Mouse (Mus musculus) T-helper 17 cell (primary cell): ENCODE measurements around the gene Cit.

ENCODE experiments used
- in situ Hi-C, 2 experiments: fragments of 300-600 bp; cut with MboI, MseI; formaldehyde crosslinking; loops; 1 replicate in 1 of 2; 2 replicates in 1 of 2; pipeline ENCODE4 v1.15.1; 2025; ENCODE audit warnings: high pct_unique_total_duplicates in 2 of 2

The Cit gene

DNA sequence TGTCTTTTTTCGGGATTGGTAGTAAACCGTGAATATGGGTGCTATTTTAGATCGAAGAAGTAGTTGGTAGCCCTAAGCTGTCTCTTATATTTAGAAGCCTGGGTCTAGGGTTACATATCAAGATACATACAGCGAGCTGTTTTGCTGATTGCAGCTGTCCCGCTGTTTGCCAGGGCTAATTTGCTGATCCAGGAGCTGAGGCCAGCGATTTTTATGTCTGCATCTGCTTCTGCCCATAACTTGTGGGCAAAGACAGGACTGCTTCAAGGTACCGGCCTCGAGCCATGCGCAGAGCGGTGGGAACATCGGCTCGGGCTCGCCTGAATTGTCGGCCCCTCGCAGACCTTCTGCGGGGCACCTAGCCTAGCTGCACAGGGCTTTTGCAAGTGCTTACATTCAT, 191.4 kb downstream of the Cit start:
- in situ Hi-C loops = loop anchor here in 1 of 2 experiments (10.0 kb wide), 1 partner anchor 178 kb away; no protein-coding TSS in a partner anchor

DNA sequence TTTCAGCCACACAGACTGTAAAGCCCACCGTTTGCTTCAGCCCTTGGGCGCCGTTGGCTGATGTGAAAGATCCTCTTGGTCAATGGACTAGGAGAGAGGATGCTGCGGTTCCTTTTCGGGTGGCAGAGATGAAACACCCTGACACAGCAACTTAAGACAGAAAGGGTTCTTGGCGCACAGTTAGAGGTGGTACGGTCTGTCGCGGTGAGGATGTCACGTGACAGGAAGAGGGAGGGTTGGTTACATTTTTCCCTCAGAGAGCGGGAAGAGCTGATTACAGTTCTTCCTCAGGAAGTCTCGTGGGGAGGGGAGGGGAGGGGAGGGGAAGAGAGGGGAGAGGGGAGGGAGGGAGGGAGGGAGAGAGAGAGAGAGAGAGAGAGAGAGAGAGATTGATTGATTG, 192.7 kb downstream of the Cit start:
- in situ Hi-C loops = loop anchor here in 1 of 2 experiments (10.0 kb wide), 1 partner anchor 177 kb away; no protein-coding TSS in a partner anchor

DNA sequence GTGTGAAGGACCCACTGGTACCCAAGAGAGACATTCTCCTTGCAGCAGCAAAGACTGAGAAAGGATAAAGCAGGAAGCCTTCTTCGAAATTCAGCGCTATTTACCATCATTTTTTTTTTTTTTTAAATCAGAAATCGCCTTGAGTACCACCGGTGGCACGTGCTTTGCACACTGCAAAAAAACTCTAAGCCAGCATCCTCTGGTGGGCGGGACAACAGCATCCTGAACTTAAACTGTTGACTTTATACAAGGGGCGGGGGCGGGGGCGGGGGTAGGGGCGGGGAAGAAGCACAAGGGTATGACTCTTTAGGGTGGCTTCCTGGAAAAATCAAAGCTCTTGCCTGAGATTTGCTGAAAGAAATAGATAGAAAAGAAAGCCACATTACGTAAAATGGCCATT, 194.6 kb downstream of the Cit start:
- in situ Hi-C loops = loop anchor here in 1 of 2 experiments (10.0 kb wide), 1 partner anchor 175 kb away; no protein-coding TSS in a partner anchor

DNA sequence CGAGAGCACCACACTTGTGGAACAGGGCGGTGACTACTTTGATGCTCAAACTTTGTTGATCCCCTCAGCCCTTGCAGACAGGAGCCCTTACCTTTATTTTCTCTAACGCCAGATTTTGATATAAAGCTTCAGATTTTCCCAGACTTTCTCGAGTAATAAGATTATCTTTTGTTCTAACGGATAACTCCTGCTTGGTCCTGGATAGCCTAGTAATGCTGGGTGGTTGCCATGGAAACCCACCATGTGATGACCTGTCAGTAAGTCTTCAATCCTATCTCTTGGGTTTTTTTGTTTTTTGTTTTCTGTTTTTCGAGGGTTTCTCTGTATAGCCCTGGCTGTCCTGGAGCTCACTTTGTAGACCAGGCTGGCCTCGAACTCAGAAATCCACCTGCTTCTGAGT, 197.2 kb downstream of the Cit start:
- in situ Hi-C loops = no loop called here

DNA sequence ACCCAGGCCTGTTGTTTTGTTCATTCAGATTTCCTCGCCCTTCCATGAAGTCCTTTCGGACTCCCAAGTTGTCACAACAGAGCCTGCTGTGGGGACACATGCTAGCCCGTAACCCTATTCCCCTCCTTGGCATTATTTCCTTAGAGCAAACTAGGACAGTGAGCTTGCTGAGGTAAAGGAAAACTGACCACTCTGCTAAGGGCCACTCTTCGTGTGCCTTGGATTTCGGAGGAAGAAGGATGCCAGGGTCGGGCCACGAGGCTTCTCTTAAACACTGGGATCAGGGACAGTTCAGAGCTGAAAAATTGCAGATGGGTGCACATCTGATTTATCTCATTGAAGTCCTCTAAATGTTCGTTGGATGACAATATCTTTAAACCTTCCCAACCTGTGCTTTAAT, 200.5 kb downstream of the Cit start:
- in situ Hi-C loops = no loop called here

DNA sequence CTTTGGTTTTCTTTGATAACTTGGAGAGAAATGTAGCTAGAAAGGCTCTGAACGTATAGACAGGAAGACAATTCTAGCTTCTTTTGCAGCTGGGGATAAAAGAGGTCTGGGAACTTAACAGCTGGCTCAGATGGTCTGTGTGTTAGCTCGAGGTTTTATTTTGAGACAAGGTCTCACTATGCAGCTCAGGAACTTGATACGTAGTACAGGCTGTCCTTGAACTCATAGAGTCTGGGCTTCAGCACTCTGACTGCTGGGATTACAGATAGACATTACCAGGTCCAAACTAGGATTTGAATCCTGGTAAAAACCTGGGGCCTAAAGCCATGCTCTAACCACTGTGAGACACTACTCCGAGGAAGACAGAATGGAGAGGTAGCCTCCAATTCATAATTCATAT, 201.2 kb downstream of the Cit start:
- in situ Hi-C loops = no loop called here

DNA sequence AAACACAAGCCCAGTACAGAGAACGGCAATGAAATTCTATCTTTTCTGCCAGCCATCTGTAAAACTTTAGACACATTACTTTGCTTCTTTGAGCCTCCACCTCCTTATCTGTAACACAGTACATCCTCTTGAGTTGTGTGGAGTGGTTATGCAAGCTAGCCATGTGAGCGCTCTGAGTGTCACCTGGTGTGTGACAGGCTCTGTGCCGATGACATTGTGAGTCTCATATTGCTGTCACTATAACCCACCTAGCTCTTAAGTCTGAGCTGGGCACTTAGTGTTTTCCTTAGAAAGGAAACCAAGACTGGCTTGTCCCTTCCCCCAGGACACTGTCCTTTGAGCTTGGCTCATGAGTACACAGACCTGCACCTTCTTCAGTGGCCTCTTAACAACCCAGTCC, 203.2 kb downstream of the Cit start:
- in situ Hi-C loops = no loop called here

DNA sequence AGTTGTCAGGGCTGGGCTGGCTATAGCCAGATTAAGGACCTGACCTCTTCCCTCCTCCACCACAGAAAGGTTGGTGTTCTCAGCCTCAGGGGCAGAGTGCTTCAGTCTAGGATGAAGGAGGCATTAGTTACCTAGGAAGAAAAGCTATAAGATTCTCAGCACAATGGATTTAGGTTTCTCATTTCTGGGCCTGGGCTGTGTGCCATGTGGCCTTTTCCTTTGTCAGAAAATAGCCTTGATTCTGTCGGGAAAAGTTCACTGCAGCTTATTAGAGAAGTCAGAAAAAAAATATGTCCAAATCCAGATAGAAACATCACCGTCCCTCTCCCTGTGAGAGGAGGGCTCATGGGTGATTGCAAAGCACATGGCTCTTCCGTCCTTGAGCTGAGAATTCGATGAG, 204.7 kb downstream of the Cit start:
- in situ Hi-C loops = no loop called here

DNA sequence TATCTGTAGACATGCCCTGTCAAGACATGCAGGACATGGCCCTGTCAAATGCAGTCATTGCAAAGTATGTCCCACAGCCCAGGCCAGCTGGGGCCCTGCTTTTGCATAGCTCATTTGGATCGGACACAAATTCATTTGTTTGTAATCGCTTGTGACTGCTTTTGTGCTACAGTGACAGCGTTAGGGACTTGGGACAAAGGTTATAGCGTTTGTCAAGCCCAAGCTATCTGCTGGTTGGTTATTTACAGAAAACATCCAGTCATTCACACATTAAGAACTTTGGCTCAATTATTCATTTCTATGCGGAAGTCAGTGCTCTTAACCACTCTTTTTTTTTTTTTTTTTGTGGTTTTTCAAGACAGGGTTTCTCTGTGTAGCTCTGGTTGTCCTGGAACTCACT, 207.1 kb downstream of the Cit start:
- in situ Hi-C loops = no loop called here

DNA sequence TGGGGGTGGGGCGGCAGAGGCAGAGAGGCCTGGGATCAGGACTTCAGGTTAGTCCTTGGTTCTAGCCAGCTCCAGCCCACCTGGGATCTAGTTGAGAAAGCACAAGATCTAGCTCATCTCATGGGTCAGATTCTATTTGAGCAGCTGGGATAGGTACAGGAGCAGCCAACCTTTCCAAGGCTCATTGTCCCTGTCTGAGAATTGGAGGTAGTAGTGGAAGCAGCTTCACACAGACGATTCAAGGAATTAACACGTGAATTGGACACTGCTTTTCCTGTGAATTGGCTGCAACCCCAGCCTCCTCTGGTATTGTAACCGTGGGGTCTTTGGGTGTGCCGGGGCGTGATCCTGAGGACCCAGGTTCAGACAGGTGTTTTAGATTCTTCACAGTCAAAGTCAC, 207.7 kb downstream of the Cit start:
- in situ Hi-C loops = no loop called here
